Mouse (Mus musculus) cerebellum, adult 11 months (tissue): Measurements from ENCODE around the gene Clps.
A peak's percentile ranks its signal among the peaks of the same experiment; 100 is the strongest.

Source experiments
- DNase-seq: peaks from one replicate; pipeline ENCODE4 v3.0.0; 2022

Clps gene

GRCm38 (mm10) chr17:28517441-28517955, 43.1 kb downstream of the Clps start, which contains the start of gene Fkbp5:
Fkbp5 (minus strand) TSS chr17:28517527.
- peak; percentile 39 for DNase-seq

DNA sequence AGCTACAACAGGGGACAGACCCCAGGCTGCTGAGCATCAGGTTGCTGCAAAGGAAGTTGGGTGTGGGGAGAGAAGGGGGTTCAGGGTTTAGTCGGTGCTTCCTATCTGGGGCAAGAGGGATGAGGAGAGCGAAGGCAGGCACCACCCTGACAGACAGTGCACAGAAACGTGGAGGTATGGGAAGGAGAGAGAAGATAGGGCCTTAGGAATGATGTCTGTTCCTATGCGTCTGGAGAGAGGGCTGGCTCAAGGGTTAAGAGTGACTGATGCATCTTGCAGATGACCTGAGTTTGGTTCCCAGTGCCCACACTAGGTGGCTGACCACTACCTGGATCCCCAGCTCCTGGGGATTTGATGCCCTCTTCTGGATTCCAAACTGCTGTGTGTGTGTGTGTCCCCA, 43.7 kb downstream of the Clps start:
- DNase-seq, result no peak

DNA sequence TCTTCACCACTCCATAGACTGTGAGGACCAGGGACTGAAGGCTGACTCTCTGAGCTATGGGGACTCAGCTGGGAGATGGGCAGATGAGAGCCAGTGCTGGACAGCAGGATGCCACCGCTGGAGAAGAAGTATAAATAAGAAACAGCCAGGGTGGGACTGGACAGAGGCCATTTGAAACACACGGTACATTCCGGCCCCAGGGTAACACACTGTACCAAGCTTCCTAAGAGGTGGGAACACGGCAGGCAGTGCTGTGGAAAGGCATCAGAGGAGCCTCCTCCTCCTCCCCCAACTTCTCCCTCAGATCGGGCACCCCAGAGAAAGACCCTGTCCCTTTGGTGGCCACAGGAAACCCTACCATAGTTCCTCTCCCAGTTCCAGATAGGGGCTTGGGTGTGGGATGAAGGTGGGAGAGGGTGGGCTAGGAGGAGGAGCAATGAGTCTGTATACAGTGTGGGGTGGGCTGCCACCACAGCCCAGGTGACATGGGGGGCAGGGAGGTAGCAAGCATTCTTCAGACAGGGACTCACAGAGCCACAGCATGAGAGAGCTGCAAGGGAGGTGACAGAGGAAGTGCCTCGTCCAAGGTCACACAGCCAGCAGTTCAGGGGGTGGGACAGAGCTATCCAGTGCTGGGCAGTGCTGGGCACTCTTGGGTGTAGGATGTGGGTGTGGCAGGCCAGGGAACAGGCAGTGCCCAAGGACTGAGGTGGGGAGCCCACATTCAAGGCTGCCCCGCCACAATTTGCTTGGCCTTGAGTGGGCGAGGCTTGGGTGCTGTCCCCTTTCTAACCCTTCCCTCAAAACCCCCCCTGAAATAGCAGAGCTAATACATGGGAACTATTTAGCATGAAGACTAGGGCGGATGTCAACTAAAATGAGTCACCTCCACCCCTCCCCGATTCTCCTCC, 44.9 kb downstream of the Clps start:
- DNase-seq, result no peak

- no peak for DNase-seq
Measured at GRCm38 (mm10) chr17:28514555-28514954, 46.0 kb downstream of the Clps start.

DNA sequence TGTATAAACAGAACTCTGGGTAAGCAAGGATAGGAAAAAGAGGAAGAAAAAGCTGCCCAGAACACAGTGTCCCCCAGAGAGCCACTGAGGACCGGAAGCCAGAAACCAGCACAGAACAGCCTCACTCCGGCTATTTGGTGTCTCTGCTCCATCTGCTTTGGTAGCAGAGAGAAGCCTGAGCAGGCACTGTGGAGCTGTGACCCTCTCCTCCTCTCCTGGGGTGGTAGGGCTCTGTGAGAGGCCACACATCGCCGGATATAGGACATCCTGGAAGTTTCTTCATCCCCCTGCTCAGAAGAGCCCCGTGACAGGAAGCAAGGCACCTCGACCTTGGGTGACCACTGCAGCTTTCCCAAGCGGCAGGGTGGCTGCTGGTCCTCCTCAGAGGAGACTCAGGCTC, 46.7 kb downstream of the Clps start:
- DNase-seq, result no peak

DNA sequence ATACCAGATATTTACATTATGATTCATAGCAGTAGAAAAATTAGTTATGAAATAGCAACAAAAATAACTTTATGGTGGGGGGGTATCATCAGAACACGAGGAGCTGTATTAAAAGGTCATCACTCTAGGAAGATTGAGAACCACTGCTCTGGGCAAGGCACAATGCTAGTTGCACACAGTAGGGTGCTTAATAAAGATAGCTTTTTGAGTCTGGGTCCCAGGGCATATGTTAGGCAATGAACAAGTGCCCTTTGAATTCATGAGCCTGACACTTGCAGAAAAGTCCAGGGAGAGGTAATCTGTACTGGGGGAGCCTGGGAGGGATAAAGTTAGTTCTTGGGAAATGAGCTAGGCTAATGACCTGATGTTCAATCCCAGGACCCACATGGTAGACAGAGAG, 47.2 kb downstream of the Clps start:
- DNase-seq, result no peak

- DNase-seq, result no peak
Measured at GRCm38 (mm10) chr17:28512696-28513095, 47.9 kb downstream of the Clps start.

DNA sequence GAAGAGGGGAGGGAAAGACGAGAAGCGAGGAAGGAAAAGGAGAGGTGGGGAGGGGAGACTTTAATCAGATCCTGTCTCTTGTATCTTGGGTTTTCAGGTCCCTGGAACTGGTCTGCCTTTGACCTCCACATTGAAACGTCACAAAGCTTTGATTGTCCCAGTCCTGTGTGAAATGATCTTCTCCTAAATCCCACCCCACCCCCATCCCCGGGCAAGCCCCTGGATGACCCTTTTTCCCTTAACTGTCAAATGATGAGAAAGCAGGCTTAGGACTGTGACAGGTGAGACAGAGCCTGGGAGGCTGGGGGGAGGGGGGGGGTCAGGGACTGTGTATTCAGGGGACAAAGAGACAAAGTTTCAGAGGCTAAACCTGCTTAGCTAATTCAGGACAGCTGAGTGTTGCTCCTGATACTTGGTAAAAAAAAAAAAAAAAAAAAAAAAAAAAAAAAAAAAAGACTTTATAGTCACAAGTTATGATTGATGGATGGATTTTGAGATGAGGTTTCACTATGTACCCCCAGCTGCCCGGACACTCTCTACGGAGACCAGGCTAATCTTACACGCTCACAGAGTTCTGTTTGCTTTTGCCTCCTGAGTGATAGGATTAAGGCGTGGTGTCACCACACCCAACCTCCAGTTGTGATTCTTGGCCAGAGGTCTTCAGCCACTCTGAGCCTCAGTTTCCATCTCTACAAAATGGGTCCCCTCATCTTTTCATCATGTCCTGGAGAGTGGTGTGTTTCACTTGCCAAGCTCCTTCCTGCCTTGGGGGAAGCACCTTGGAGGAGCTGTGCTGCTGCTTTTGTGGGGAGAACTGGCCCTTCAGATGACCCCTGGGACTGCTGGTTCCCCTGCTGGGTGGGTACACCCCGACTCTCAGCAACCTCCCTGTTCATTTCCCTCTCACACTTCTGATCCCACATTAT, 48.7 kb downstream of the Clps start:
- no peak for DNase-seq

GRCm38 (mm10) chr17:28510445-28511342, 49.9 kb downstream of the Clps start:
- DNase-seq, result no peak
